Mouse (Mus musculus) kidney, postnatal 14 days (tissue): ENCODE results near the gene Ndufs7.
"Not testable (repeated sequence)": the region's sequence is repeated elsewhere in the genome, so short reads cannot be mapped to it uniquely, and the experiment has no call there.

Experiments
- DNase-seq: peaks from one replicate; pipeline ENCODE4 v3.0.0; 2022; ENCODE audit warnings: mixed read lengths

The Ndufs7 gene

GRCm38 (mm10) chr10:80242607-80243006 lies 6.3 kb upstream of the Ndufs7 start:
- no peak for DNase-seq

- DNase-seq, result peak; percentile 45
Measured at GRCm38 (mm10) chr10:80244791-80245399, 4.0 kb upstream of the Ndufs7 start.

DNA sequence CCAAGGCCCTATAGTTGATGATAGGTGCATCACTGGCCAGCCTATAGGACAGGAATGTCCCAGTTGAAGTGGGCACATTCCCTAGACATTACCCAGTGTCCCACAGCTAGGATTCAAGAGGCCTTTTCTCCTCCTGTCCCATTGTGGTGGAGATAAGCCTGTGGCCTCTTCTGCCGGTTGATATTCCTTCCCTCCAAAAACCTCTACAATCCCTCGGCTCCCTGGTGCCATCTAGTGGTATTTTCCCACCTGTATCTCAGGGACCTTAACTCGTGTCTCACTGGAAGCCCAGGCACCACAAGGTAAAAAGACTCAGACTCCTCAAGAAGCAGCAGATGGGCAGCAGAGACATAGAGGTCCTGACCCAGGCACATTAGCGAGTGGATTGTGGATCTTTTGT lies 3.3 kb upstream of the Ndufs7 start:
- peak; percentile 87 for DNase-seq

DNA sequence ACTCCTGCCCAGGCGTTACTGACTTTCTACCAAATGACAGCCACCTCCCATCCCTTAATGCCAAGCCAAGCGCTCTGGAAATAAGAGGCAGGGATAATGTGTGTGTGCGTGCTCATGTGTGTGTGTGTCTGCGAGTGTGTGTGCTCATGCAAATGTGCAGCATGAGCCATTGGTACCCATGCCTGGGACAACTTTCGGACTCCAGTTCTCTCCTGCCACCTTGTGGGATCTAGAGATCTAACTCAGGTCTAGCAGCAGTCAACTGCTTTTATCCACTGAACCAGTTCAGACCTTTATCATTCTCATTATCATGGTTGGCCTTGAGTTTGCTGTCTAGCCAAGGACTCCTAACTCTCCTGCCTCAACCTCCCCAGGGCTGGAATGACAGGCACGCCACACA lies 1.1 kb upstream of the Ndufs7 start:
- peak; percentile 44 for DNase-seq

GRCm38 (mm10) chr10:80248437-80248836 lies 484 bp upstream of the Ndufs7 start:
- not testable (repeated sequence) for DNase-seq

DNA sequence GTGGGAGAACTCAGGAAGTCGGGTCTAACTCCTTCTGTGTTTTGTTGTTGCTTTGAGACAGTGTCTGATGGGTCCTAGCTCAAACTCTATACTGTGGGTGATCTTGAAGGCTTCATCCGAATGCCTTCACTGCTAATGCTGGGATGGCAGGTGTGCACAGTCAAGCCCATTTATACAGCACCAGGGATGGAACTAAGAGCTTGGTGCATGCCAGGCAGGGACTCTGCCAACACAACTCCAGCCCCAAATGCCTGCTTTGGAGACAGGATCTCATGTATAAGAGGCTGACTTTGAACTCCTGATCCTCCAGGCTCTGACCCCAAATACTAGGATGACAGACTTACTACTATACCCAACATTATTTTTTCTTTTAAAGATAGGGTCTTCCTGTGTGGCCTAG lies 1.1 kb downstream of the Ndufs7 start:
- no peak for DNase-seq

GRCm38 (mm10) chr10:80250573-80250972 lies 1.7 kb downstream of the Ndufs7 start:
- no peak for DNase-seq

- DNase-seq, result no peak
Measured at GRCm38 (mm10) chr10:80252011-80252410, 3.1 kb downstream of the Ndufs7 start.

DNA sequence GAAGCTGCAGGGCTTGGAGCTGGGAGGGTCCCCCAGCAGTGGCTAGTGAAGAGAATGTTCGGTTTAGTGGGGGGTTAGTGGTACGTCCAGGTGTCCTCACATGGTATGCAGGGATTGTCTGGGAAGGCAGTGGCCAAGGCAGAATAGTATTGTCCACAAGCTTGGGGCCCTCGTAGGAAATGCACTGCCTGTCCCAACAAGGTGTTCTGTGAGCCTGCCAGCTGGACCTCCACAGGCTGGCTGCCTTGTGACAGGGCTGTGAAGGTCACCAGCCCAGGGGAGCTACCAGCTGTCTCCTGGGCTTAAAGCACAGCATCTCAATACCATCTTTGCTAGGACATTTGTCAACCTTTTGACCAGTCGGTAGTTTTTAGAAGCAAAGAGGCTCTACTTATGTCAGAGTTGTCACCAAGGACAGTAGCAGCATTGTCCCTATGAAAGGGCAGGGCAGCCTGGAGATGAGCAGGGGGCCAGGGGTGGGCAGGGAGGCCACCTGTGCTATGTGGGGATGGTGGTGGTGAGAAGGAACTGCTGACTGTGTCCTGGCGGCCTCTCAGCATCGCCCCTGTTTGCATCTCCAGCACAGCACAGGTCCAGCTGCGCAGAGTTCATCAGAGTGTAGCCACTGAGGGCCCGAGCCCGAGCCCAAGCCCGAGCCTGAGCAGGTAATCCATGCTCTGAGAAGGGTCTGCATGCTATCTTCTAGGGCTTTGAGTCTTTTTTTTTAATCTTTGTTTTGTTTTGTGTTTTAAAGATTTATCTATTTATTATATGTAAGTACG lies 3.8 kb downstream of the Ndufs7 start:
- no peak for DNase-seq

- no peak for DNase-seq
Measured at GRCm38 (mm10) chr10:80253551-80253950, 4.6 kb downstream of the Ndufs7 start.

DNA sequence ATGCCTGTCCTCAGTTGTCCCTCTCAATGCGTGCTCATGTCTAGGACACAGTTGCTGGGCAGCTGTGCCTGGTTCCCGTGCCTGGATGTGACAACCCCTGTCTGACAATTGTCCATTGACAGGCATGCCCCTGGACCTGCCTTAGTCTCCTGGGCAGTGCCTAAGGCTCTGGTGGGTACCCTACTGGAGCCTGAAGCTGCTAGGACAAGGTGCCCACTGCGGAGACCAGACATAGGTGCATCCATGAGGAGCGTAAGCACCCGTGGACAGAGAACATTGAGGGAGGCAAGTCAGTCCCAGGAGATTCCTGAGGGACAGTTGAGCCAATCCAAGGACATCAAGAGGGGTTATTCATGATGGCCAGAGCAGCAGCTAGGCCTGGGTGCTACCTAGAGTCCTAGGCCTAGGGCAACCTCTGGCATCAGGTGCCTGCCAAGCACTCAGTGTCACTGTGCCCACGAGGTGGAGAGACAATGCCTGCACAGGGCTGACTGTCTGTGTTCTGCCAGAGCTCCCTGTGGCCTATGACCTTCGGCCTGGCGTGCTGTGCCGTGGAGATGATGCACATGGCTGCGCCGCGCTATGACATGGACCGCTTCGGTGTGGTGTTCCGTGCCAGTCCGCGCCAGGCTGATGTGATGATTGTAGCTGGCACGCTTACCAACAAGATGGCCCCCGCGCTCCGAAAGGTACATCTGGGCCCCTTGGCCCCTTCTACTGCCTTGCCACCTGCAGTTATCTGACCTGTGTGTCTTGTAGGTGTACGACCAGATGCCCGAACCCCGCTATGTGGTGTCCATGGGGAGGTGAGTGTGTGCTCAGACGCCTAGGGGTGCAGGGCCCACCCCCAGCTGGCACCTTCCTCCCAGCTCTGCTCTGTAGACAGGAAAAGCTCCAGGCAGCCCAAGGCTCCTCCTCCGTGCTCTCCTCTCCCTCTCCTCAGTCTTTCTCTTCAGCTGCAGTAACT lies 5.7 kb downstream of the Ndufs7 start:
- DNase-seq, result no peak

DNA sequence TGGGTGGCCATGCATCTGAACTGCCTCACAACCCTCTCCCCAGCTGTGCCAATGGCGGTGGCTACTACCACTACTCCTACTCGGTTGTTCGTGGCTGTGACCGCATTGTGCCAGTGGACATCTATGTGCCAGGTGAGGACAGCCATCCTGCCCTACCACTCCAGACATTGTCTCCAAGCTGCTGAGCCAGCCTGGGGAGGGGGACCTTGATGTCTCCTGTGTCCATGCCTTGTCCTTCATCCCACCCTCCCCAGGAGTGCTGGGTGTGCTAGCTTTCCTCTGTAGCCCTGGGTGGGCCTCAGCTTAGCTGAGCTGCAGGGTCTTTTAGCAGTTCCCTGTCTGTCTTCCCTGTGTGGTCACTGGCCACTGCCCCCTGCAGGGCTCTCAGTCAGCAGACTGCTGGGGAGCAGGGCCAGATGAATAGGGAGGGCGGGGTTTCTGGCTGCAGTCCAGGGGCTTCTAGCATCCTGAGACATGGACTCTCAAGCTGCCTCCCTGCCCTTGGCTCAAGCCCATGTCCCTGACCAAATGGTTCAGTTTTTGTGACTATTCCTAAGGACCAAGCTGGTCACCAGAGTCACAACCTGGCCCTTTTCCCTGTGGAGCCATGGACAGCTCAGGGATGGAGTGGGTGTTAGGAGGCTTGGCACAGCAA lies 7.1 kb downstream of the Ndufs7 start:
- peak; percentile 53 for DNase-seq

- DNase-seq, result no peak
Measured at GRCm38 (mm10) chr10:80257936-80258335, 9.0 kb downstream of the Ndufs7 start.

GRCm38 (mm10) chr10:80258752-80259462 lies 10.0 kb downstream of the Ndufs7 start:
- no peak for DNase-seq

- DNase-seq, result no peak
Measured at GRCm38 (mm10) chr10:80259463-80259805, 10.5 kb downstream of the Ndufs7 start.

DNA sequence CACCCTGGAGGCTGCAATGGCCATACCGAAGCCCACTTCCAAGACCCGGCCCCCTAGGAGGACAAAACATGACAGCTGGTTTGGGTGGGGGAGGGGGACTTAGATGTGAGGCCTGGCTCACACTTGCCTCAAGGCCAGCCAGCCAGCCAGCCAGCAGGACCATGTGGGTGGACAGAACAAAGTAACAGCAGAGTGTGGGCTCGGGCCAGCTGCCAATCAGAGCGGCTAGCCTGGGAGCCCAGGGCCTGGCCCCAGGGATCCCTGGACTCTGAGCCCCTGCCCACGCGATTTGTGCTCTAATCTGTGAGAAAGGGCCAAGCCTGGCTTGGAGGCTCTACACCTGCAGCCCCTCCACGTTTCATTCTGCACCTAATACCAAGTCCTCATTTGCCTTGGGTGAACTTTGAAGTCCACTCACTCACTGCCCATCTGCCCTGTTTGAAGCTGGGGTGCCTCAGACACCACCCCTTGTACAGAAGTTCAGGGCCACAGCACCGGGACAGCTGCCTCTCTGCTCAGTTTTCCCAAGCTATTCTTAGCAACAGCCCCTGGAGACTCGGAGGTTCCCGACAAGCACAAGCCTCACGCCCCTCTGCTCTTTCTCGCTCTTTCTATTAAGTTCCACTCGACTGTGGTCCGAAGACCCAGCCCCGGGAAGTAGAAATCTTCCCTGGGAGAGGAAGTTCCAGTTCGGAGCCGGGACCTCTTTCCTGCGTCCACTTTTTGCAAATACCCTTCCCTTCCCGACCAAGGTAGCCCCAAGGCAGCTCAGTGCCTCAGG lies 11.1 kb downstream of the Ndufs7 start:
- DNase-seq, result peak; percentile 84

GRCm38 (mm10) chr10:80260642-80261584 lies 12.0 kb downstream of the Ndufs7 start, which contains the start of the genes Gamt and Dazap1:
Gamt (minus strand) TSS chr10:80261012.
Dazap1 (plus strand) TSS chr10:80261486.
- peak; percentile 99 for DNase-seq

- DNase-seq, result peak; percentile 99
Measured at GRCm38 (mm10) chr10:80261585-80261968, 12.7 kb downstream of the Ndufs7 start.

DNA sequence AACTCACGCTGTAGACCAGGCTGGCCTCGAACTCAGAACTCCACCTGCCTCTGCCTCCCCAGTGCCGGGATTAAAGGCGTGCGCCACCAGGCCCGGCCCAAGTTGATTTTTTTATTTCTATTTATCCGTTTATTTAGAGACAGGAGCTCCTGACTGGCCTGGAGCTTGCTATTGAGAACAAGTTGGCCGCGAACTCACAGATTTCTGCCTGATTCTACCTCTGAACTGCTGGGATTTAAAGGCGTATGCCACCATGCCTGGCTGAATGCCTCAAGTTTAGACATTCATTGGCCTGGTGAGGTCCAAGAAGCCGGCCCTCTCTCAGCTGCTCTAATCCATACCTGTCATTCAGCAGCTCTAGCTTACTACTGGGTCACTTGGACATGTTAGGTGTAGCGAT lies 13.2 kb downstream of the Ndufs7 start:
- DNase-seq, result no peak

- DNase-seq, result no peak
Measured at GRCm38 (mm10) chr10:80262776-80263365, 13.9 kb downstream of the Ndufs7 start.
